Mouse (Mus musculus) heart, embryonic 10.5 days (tissue): ENCODE measurements at regions not wholly inside any gene's neighbourhood (a gene's known extent, or its start where the extent isn't known, plus 50 kb on each side); places are given as distances from the start of the nearest gene placed in this dataset.

Experiments
- DNase-seq: peaks from one replicate; pipeline ENCODE4 v3.0.0-alpha.2; 2017; ENCODE audit warnings: low spot score
- H3K27ac ChIP-seq: fragments of 300-500 bp; sonication (generic); 2 replicates; pipeline ENCODE4 v1.5.1; 2016; ENCODE audit warnings: mild to moderate bottlenecking
- H3K27me3 ChIP-seq: fragments of 300-500 bp; sonication (generic); 2 replicates; pipeline ENCODE4 v1.6.1; 2016; ENCODE audit warnings: mild to moderate bottlenecking; ENCODE audit not compliant: poor library complexity, insufficient read depth, severe bottlenecking
- H3K36me3 ChIP-seq: fragments of 300-500 bp; sonication (generic); 2 replicates; pipeline ENCODE4 v1.6.1; 2016; ENCODE audit warnings: mild to moderate bottlenecking, moderate library complexity
- H3K4me1 ChIP-seq: fragments of 300-500 bp; sonication (generic); 2 replicates; pipeline ENCODE4 v1.6.1; 2016; ENCODE audit warnings: mild to moderate bottlenecking
- H3K4me3 ChIP-seq: fragments of 300-500 bp; sonication (generic); 2 replicates; pipeline ENCODE4 v1.5.1; 2016; ENCODE audit warnings: mild to moderate bottlenecking, moderate library complexity
- H3K9me3 ChIP-seq: fragments of 300-500 bp; sonication (generic); 2 replicates; pipeline ENCODE4 v1.6.1; 2016; ENCODE audit warnings: mild to moderate bottlenecking, moderate library complexity
- WGBS: fragments of 180-500 bp; shearing (Covaris S2); methylation state at CpG from one replicate; pipeline ENCODE4 v1.1.7; 2016; 5-methylcytosine and 5-hydroxymethylcytosine counted together

DNA sequence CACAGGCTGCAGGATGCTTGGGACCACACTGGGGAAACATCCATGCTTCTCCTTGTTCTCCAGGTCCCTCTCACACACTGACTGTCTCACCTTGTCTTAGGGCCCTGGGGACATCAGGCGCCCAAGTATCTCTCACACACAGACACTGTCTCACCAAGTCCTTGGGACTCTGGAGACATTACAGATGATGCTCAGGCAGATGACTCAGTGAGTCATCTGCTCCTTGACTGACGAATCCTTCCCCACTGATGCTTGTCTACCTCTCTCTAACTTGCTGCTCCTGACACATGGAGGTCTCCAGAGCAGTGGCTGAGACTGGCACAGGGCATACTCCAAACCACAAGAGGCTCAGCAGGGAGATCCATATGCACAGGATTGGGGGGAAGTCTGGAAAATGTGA, 263.1 kb downstream of the Rps15a start:
- Histone ChIP-seq H3K4me1 (peaks cover 3% of the 10 kb centered on the region), H3K36me3 (no peaks in the 10 kb centered on the region), H3K9me3 (no peaks in the 10 kb centered on the region), H3K27ac (no peak overlapping the region), H3K27me3 (no peaks in the 10 kb centered on the region), H3K4me3 (no peak overlapping the region)
- DNase-seq = no peak
- WGBS = 62% methylated on average over 2 of the region's 2 CpGs

DNA sequence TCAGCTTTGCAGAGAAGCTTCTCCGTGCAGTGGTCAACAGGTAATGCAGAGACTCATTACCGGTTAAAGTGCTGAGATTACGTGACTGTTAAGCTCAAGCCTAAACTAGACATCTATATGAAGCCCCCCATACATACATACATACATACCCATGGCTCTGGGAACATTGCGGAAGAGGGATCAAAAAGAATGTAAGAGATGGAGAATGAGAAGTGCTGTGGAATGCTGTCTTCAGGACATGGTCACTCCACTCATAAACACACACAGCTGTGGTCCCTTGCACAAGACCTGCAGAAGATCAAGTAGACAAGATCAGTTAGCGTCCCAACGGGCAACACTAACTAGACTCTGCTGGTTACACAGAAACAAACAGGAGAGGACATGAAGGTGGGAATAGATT, 265.2 kb downstream of the Rps15a start:
- 93% methylated on average over 6 of the region's 6 CpGs for WGBS
- no peak overlapping the region for H3K27ac ChIP-seq
- H3K4me3 ChIP-seq = no peak overlapping the region
- H3K4me1 ChIP-seq = peaks cover under 1% of the 10 kb centered on the region
- DNase-seq = no peak
- no peaks in the 10 kb centered on the region for H3K36me3 ChIP-seq
- H3K27me3 ChIP-seq = no peaks in the 10 kb centered on the region
- H3K9me3 ChIP-seq = no peaks in the 10 kb centered on the region

DNA sequence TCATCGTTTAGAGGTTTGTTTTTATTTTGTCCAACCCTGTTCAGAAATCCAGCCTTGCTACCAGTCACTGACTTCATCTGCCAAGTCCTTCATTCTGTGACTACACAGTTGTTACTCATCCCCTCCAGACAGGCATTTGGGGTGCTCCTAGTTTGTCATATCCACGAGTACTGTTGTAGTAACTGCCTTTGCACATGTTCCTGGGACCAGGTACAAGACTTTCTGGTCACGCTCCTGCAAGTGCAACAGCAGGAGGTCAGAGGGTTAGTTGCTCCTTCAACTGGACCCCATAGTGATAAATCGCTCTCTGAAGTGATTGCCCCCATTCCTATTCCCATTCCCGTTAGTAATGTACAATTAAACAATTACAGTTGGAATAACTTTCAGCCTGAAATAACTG, 269.9 kb downstream of the Rps15a start:
- Histone ChIP-seq H3K27ac (no peak overlapping the region), H3K27me3 (no peaks in the 10 kb centered on the region), H3K4me1 (no peaks in the 10 kb centered on the region), H3K36me3 (no peaks in the 10 kb centered on the region), H3K4me3 (no peak overlapping the region), H3K9me3 (no peaks in the 10 kb centered on the region)
- 79% methylated on average over 5 of the region's 5 CpGs for WGBS
- DNase-seq = no peak

DNA sequence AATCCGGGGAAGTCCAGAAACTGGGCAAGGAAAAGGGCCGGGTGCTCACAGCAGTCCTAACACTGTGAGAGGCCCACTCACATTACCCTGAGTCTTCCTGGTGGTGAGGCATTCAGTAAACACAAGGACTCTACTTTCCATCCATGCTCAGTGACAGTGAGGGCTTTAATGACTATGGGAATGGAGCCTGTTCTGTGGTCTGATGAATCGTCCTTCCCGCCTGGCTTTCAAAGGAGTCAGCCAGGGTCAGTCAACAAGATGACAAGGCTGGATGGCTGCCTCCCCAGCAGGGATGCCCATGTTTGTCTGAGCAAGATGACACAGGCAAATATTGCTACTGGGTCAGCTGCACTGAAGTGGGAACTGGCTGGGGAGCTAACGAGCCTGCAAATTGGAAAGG, 273.2 kb downstream of the Rps15a start:
- WGBS = 52% methylated on average over 5 of the region's 5 CpGs
- no peaks in the 10 kb centered on the region for H3K4me1 ChIP-seq

DNA sequence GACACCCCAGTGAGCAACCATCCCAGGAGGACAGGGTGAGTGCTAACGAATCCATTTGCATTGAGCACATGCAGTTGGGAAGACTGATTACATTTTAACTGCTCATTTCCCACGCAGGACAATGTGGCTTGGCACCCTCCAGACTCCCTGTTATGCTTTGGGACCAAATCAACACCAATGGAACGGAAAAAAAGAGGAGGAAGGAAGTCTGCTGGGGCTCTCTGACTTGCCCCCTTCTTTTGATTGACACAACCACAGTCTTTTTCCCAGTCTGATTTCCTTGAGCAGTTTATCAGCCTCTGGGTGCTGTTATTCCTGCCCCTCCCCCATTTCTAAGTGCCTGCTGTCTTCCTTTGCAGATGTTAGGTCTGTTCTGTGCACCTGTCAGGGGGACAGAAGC, 321.0 kb downstream of the Rps15a start:
- WGBS = 27% methylated on average over 3 of the region's 3 CpGs

More for the DNA sequence above, 273.2 kb downstream of the Rps15a start:
- no peaks in the 10 kb centered on the region for H3K27me3 ChIP-seq
- no peaks in the 10 kb centered on the region for H3K36me3 ChIP-seq
- DNase-seq = no peak
- no peaks in the 10 kb centered on the region for H3K9me3 ChIP-seq
- H3K27ac ChIP-seq = no peak overlapping the region
- H3K4me3 ChIP-seq = no peak overlapping the region

DNA sequence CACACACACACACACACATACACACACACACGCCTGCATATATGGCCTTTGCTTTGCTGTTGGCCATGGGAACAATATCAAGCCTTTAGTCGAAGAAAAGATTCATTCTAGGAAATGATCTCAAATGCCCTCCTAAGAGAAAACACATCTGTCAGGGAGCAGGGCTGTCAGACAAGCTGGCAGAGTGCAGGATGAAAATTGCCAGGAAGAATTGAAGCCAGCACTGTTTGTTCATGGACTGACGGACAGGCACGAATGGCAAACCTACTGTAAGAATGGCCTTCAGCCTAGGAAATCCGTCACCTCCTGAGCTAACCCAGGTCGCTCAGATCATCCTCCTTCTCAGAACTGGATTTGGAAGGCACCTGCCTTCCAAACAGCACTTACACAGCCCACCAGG, 322.0 kb downstream of the Rps15a start:
- Histone ChIP-seq H3K27ac (no peak overlapping the region), H3K4me1 (peaks cover 5% of the 10 kb centered on the region; the same call in 1 of the 2 replicates), H3K27me3 (no peaks in the 10 kb centered on the region), H3K9me3 (no peaks in the 10 kb centered on the region), H3K36me3 (no peaks in the 10 kb centered on the region), H3K4me3 (no peak overlapping the region)
- no peak for DNase-seq
- WGBS = 77% methylated on average over 6 of the region's 6 CpGs

More for the DNA sequence above, 321.0 kb downstream of the Rps15a start:
- no peak overlapping the region for H3K4me3 ChIP-seq
- no peaks in the 10 kb centered on the region for H3K9me3 ChIP-seq
- no peaks in the 10 kb centered on the region for H3K27me3 ChIP-seq
- DNase-seq = no peak
- peaks cover 5% of the 10 kb centered on the region; the same call in 1 of the 2 replicates for H3K4me1 ChIP-seq
- no peaks in the 10 kb centered on the region for H3K36me3 ChIP-seq
- H3K27ac ChIP-seq = no peak overlapping the region

DNA sequence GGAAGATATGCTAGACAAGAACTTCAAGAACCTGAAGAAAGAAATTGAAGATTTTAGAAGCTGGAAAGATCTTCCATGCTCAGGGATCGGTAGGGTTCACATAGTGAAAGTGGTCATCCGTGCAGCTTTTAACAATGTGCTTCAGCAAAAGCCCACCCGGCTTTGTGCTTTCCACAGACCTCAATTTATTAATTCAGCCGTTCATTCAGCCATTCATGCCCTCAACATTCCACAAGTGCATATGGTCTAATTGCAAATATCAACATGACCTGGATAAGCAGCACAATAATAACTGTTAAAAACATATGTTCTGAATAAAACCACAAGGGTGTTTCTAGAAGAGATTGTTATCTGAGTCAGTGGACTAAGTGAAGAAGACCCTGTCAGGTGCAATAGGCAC, 323.5 kb downstream of the Rps15a start:
- Histone ChIP-seq H3K27me3 (no peaks in the 10 kb centered on the region), H3K9me3 (no peaks in the 10 kb centered on the region), H3K4me1 (peaks cover 5% of the 10 kb centered on the region; the same call in 1 of the 2 replicates), H3K4me3 (no peak overlapping the region), H3K36me3 (no peaks in the 10 kb centered on the region), H3K27ac (no peak overlapping the region)
- no peak for DNase-seq
- WGBS = 85% methylated on average over 4 of the region's 4 CpGs

DNA sequence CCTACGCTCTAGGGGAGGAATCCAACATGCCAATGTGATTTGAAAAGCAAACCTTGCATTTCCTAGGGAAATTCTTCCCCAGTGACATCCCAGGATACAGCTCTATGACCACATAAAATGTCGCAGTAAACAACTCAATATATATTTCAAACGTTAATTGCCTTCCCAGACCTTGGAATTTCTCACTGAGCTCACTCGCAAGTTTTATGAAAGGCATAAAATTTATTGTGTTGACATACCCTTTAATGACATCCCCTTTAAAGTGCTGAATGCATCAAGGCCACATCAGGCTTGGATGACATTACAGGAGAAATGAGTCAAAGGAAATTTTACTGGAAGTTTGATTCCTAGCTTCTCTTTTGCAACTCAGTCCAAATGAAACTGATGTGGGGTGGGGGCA, 337.0 kb downstream of the Rps15a start:
- H3K27me3 ChIP-seq = no peaks in the 10 kb centered on the region
- no peak overlapping the region for H3K27ac ChIP-seq
- H3K36me3 ChIP-seq = no peaks in the 10 kb centered on the region
- H3K9me3 ChIP-seq = no peaks in the 10 kb centered on the region
- H3K4me3 ChIP-seq = no peak overlapping the region
- WGBS = 72% methylated on average over 4 of the region's 4 CpGs
- H3K4me1 ChIP-seq = no peaks in the 10 kb centered on the region
- no peak for DNase-seq

DNA sequence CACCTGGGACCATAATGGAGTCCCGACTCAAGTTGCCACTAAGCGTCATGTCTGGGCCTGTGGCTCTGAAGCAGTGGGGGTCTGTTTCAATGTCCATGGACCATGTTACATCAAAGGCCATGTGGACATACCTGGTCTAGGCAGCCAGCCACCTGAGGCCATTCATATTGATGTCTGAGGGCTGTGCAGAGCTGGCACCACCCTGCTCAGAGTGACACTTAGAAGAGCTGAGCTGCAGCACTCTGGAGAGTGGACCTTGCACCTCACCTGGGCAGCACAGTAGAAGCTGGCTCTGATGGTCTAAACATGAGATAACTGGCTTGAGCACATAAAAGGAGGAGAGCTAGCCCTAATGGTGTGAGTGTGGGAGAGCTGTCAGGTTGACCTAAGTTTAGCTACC, 338.1 kb downstream of the Rps15a start:
- no peak overlapping the region for H3K27ac ChIP-seq
- H3K36me3 ChIP-seq = no peaks in the 10 kb centered on the region
- no peaks in the 10 kb centered on the region for H3K9me3 ChIP-seq
- H3K4me1 ChIP-seq = no peaks in the 10 kb centered on the region
- H3K27me3 ChIP-seq = no peaks in the 10 kb centered on the region
- no peak for DNase-seq
- WGBS = 96% methylated on average over 2 of the region's 2 CpGs
- H3K4me3 ChIP-seq = no peak overlapping the region

DNA sequence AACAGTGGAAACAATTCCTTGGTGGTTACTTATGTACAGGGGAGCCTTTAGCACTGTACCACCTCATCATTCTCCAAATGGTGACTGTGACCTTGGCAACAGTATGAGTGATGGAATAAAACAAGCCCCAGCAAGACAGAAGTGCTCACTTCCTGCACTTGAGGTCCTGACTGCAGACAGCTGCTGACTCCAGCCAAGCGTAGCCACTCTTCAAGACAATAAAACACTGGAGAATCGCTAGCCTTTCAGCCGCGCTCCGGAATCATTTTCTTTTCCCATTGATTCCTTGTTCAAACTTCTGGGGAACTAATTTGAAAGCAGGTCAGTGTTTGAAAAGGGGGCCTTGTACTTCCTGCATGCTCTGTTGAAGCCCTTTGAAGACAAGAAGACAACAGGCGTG, 344.2 kb downstream of the Rps15a start:
- no peak for DNase-seq
- WGBS = 86% methylated on average over 6 of the region's 6 CpGs
- Histone ChIP-seq H3K4me3 (no peak overlapping the region), H3K27me3 (no peaks in the 10 kb centered on the region), H3K9me3 (no peaks in the 10 kb centered on the region; the same call in 1 of the 2 replicates), H3K27ac (no peak overlapping the region), H3K4me1 (no peaks in the 10 kb centered on the region), H3K36me3 (no peaks in the 10 kb centered on the region)

DNA sequence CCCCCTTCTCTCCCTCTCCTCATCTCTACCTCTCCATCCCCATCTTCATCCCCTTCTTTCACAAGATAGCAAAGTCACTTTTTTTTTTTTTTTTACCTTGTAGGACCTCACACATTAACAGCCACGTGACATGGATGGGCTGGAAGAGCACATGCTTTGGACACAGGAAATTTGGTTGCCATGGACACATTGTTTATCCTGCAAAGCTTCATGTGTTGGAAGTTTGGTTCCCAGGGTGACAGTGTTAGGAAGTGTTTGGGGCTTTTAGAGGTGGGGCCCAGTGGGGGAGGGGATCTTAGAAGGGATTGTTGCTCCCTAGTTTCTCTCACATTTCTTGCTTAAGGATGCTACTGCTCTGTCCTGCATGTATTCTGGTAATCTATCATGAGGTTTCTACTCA, 356.5 kb downstream of the Rps15a start:
- Histone ChIP-seq H3K36me3 (no peaks in the 10 kb centered on the region), H3K27ac (no peak overlapping the region), H3K9me3 (no peaks in the 10 kb centered on the region), H3K4me3 (no peak overlapping the region), H3K4me1 (no peaks in the 10 kb centered on the region), H3K27me3 (no peaks in the 10 kb centered on the region)
- 40% methylated on average over 1 of the region's 1 CpGs for WGBS
- no peak for DNase-seq

DNA sequence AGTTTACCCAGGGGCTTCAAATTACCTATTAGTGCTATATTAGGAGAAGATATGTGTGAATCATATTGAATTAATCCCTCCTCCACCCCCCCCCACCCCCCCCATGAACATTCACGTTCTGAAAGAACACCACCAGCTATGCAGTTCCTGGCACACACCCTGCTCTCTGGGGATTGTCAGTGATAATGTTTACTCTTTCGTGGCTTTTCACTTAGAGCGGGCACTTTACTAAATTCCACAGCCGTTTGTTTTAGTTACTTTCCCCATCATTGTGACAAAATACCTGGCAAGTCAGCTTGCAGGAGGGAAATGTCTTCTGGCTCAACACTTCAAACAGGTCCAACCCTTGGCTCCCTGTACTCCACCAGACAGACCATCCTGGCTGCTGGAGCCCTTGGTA, 359.0 kb downstream of the Rps15a start:
- H3K9me3 ChIP-seq = no peaks in the 10 kb centered on the region
- H3K27ac ChIP-seq = no peak overlapping the region
- H3K36me3 ChIP-seq = no peaks in the 10 kb centered on the region
- no peak for DNase-seq
- H3K27me3 ChIP-seq = no peaks in the 10 kb centered on the region
- no peak overlapping the region for H3K4me3 ChIP-seq
- 32% methylated on average over 4 of the region's 4 CpGs for WGBS
- peaks cover 3% of the 10 kb centered on the region; the same call in 1 of the 2 replicates for H3K4me1 ChIP-seq

DNA sequence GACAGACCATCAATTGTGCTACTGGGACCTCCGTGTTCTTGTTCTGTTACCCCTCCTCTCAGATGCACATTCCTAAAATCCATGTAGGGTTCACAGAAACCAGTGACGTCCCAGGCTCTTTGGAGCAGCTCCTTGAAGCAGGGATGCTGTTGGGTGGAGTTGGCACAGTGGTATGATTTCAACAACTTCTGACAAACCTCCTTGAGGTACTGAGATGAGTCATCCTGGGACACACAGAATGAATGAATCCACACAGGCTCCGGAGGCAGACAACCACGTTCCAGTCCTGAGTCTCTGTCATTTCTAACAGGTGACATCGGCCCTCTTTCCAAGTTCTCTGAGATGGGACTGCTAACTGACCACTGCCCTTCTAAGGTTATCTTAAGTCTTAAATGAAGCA, 360.2 kb downstream of the Rps15a start:
- H3K4me3 ChIP-seq = no peak overlapping the region
- H3K36me3 ChIP-seq = no peaks in the 10 kb centered on the region
- no peak for DNase-seq
- H3K9me3 ChIP-seq = no peaks in the 10 kb centered on the region
- peaks cover 3% of the 10 kb centered on the region; the same call in 1 of the 2 replicates for H3K4me1 ChIP-seq
- H3K27ac ChIP-seq = no peak overlapping the region
- H3K27me3 ChIP-seq = no peaks in the 10 kb centered on the region
- 74% methylated on average over 5 of the region's 5 CpGs for WGBS

DNA sequence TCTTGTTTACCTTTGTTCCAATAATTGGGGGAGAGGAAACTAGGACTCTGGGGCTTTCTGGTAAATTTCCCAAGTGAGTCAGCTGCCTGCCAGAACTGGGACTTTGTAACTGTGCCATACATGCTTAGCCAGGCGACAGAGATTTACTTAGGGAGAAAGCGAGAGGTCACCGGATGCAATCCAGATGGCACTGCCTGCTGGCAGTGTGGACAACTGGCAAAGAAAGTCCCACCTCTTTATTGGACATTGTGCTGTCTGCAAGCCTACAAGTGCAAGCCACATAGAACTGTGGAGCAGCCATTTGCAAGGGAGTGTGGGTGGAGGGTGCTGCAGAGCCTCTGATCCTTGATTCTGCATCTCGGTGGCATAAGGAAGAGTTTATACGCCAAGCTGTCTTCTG, 362.7 kb downstream of the Rps15a start:
- no peaks in the 10 kb centered on the region for H3K9me3 ChIP-seq

More for the DNA sequence above, 362.7 kb downstream of the Rps15a start:
- peaks cover 3% of the 10 kb centered on the region; the same call in 1 of the 2 replicates for H3K4me1 ChIP-seq
- no peak overlapping the region for H3K27ac ChIP-seq
- no peak for DNase-seq
- no peak overlapping the region for H3K4me3 ChIP-seq
- H3K36me3 ChIP-seq = no peaks in the 10 kb centered on the region
- 79% methylated on average over 5 of the region's 5 CpGs for WGBS
- H3K27me3 ChIP-seq = no peaks in the 10 kb centered on the region
